Mouse (Mus musculus): ENCODE data around the gene Ick.
"Not testable (repeated sequence)": the region's sequence is repeated elsewhere in the genome, so short reads cannot be mapped to it uniquely, and the experiment has no call there.

Gene Ick

DNA sequence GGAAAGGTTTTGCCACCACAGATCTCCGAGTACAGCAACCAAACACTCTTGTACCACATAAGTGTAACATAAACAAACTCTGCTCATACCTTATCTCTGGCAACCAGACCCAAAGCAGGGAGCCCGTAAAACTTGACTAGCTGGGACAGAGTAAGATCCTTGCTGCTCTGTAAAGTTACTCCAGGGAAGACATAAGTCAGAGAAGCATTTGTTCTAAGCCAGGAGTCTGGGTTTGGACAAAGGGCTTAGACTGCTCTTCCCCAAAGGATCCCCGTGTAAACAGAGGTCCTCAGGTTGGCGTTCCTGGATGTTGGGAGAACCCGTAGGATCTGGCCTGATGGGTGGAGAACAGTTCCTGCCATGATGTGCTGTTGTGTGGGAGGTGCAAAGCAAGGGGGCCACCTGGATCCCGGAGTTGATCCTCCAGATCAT, 3.5 kb upstream of the Ick start:
- no peak for DNase-seq

DNA sequence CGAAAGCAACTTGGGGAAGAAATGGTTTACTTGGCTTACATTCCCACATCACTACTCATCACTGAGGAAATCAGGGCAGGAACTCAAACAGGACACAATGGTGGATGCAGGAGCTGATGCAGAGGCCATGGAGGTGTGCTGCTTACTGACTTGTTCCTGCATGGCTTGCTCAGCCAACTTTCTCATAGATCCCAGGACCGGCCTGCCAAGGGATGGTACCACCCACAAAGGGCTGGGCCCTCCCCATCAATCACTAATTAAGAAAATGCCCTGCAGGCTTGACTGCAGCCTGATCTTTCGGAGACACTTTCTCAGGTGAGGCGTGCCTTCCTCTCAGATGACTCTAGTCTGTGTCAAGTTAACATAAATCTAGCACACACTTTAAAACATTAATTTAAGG, 2.2 kb upstream of the Ick start:
- DNase-seq: no peak

DNA sequence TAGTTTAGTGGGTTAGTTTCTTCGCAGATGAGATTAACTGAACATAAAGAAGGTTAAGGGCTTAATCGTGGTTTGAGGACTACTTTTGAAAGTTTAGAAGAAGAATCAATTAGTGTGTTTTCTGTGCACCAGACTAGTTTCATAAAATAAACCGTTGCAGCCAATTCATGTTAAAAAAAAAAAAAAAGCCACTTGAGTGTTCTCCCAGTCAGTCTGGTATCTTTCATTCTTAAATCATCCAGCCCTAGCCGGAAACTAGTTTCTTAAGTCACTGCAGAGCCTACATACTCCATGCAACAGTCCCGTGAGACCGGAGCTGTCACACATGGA, 1.4 kb upstream of the Ick start:
- no peak for DNase-seq

DNA sequence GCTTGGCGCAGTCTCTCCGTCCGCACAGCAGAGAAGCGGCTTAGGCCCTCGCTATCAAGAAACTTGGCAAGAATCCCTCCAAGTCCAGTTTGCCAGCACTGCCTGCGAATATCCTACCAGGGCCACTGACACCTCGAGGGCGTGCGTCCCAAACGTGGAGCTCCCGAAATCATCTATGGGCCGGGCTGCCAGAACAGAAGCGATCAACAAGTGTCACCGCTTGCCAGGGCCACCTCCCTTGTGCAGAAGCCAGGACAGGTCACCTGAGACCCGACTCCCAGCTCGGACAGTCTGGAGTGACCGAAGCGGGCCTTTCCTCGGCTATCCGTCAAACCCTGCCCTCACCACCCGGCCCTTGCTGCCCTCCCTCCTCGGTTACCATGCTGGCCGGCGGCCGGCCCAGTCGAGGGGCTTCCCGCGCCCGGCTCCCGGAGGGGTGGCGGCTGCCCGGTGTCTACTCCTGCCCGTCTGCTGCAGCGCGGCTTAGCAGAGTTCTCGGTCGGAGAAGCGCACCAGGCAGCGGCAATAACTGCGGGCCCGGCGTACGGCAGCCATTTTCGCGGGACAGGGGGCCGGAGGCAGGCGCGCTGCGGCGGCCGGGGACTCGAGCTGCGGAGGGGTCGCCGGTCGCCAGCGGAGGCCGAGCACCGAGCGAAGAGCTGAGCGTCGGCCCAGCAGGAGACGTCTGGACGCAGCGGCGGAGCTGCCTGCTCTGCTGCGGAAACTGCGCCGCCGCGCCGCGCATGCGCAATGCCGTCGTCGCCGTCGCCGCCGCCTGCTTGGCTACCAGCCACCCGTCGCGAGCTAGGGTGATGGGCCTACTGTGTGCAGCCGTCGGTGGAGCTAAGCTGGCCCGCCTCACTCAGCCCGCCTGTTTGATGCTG, 838 bp upstream of the Ick start:
- DNase-seq: peak; percentile 91 to 92

DNA sequence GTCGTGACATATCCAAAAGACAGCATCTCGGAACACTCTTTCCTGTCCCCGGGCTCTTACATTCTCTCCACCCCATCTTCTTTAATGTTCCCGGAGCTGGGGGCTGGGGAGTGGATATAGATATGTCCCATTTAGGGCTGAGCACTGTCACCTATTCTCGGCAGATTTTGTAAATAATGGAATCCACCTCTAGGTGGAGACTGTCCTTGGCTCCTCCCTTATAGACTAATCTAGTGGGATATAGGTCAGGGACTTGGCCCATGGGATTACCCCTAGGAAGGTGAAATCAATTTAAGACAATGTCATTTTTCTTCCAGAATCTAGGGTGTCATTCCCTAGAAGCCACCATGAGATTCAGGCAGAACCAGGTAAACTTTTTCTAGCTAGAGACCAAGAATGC, 664 bp downstream of the Ick start:
- peak; percentile 35 to 57 for DNase-seq

DNA sequence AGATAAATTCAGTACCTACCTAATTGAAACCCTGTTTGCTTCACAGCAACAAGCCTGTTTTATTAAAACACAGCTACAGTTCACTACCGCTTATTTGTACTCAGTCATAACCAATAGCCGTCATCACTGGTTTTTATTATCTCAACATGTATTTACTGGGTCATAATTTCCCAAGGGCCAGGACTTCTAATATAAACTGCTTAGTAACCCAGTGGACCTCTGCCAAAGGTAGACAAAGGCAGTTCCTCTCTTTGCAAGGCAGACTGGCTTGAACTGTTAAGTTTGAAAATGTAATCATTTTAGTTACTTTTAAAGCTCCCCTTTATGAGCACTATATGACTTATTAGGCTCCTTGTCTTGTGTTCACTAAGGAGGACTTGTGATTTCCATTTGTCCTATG, 2.5 kb downstream of the Ick start:
- no peak for DNase-seq

DNA sequence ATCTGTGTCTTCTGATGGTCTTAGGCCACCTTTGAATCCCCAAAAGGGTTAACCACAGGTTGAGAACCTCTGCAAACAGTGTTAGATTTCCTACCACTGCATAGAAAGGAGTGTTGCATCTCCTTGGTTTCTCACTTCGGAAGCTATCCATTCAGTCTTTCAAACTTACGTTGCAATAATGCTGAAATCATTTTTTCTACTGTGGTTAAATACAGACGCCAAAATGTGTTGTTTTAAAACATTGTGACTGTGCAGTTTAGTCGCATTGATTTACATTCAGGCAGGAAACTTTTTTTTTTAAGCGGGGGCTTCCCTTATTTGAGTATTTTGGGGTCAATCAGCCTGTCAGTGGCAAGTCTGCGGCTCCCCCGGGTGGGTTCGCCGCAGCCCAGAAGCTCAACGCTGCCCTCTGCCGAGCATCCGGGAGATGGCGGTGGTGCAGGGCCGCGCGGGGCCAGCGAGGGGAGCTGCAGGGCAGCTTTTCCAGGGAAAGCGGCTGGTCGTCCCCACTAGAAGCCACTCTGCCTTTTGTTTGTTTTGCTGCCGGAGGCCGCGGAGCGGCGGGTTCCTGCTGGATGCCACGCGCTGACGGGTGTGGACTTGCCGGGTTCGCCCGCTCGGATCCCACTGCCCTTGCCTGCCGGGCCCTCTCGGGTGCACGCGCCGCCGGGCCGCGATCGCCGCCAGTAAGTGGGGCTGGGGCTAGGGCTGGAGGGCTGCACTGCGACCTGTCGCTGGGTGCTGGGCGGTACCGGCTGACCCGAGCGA, 4.0 kb downstream of the Ick start:
- peak; percentile 97 for DNase-seq

DNA sequence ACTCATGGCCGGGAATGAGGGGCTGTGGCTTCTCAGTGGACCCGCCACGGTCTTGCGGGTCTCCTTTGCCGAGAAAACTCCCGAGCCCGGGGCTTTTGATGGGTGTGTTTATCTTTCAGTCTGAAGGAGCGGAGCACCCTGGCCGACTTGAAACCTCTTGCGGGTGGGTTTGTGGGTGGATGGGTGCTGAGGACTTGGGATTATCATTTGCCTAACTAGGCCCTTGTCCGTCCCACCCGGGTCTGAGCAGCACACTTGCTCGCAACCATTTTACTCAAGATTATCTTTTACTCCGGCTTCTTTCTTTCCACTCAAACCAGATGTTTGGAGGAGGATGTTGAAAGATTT, 4.5 kb downstream of the Ick start:
- no peak for DNase-seq

DNA sequence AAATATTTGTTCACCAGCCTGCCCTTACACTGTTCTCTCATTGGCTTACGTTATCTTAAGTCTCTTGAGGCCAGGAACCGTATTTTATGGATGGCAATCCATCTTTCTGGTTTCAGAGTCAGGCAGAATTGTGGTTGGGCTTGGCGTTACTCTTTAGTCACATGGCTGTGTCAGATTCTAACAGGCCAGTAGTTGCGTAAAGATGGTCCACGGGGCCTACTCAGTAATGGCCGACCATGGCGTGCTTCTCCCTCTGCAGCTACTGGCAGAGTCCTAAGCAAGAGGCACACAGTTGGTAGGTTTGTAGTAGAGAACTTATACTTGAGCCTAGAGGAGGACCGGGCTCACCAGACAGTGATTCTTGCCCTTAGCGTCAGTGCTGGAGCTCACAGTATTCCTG, 6.8 kb downstream of the Ick start:
- no peak for DNase-seq

DNA sequence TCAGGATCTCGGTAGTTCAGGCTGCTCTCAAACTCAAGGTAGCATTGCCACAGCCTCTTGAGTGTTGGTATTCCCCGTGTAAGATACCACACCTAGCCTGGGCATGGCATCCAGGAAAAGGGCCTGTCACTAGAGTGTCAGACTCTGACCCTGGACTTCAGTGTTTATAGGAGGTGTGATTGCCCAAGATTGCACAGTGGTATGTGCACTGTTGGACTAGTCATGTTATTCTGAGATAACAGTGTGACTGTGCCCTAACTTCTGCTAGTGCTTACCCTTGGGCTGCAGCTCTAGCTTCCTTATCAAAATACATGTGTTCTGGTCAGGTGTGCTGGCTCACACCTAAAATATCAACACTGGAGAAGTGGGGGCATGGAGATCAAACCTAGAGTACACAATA, 8.7 kb downstream of the Ick start:
- DNase-seq: no peak

DNA sequence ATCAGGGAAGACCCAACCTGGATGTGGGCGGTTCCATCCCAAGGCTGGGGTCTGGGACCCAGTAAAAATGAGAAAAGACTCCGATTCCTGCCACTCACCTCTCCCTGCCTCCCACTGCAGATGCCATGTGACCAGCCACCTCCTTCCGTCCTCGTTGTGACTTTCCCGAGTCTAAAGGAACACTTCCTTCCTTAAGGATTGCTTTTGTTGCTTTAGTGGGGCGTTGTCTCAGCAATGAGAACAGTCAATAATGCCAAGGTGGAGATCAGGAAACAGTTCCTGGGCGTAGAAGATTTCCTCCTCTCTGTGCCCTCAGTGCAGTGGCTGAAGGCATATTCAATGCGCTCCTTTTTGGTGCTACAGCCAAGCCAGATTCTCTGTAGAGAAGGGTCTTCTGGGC, 12.4 kb downstream of the Ick start:
- no peak for DNase-seq

DNA sequence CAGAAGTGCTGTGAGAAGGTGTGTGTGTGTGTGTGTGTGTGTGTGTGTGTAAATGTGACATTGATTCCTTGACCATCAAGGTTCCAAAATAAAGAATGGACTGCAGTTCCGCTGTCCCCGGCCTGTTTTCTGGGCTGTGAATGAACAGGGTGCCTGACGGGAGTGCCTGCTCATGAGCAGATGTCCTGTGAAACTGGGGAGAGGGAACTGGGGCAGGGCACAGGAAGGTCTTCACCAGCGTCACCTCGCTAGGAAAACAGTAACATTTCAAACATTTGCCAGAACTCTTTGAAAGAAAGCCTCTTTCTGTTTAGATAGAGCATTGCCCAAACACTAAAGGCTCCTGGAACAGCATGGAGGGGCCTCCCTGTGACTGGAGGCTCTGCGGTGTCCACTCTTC, 13.0 kb downstream of the Ick start:
- no peak for DNase-seq

DNA sequence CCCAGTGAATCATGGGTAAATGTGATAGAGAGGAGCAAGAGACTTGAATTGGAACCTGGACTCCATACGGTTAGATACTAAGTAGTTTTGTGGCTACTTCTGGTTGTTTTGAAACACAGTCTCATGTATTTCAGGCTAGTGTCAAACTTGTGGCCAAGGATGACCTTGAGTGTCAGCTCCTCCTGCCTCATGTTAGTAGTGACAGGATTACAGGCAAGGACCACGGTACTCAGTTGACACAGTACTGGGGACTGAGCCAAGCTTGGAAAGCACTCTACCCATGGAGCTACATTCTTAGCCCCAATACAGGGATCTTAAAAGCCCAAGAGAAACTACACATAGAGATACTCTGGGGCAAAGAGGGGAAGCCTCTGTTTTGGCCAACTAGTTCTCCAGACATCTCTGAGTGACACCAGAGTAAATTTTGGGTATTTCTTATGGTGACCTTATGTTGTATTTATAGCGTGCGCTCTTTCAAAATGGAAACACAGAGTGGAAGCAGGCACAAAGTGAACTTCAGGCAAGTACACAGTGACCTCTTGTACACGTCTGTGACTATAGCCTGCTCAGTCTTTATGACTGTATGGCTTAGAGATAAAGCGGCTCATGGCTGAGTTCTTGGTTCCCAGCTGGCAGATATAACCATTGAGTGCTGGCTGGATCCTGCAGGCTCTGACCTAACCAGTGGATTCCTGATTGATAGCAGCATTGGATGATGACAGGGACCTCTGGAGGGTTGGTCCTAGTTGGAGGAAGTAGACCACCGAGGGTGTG, 14.1 kb downstream of the Ick start:
- DNase-seq: no peak

DNA sequence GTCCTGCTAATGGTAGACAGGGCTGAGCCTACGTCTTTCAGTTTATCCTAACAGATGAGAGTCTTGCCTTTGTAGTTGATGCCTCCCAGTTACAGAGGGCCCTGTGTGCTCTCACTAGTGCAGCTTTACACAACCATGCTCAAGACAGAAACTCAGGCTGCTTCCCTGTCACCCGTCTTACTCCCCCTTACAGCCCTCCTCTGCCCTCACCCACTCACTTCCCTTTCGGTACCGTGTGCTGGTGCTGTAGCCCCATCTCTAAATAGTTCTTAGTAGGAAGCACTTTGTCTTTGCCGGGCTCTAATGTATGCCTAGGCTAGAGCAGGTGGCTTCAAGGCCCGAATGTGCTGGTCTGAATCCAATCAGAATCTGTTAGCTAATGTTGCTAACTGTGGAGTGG, 15.3 kb downstream of the Ick start:
- no peak for DNase-seq

DNA sequence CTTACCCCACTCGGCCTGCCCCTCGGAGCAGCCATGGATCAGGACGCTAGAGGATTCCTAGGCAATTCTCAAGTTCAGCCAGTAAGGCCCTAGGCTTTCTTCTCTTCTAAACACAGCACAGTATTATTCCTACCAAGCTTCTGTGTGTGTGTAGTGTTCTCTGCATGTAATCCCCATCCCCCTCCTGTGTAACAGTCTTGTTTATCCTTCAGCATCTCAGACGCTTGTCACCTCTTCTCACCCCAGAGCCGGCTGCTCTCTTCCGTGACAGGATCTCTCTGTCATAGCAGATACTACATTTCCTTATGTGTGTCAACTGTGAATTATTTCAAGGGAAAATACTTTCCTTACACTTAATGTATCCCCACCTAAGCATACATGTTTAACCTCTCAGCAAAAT, 17.0 kb downstream of the Ick start:
- DNase-seq: no peak

DNA sequence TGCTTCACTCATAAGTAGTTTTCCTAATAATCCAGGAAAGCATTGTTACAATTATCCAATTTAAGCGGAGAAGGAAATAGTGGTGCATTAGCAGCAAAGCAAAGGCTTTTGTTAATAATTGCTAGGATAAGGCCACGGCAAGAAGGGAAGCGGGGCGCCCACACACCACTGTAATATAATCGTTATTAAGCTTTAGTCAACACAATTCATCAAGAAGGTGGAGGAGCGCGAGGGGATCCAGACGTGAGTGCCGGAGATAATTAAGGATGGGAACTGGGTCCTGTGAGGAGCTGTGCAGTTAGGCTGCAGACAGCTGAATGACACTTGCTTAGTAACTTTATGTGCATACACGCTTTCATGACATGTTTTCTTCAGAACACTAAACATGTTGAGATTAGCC, 17.7 kb downstream of the Ick start:
- no peak for DNase-seq

DNA sequence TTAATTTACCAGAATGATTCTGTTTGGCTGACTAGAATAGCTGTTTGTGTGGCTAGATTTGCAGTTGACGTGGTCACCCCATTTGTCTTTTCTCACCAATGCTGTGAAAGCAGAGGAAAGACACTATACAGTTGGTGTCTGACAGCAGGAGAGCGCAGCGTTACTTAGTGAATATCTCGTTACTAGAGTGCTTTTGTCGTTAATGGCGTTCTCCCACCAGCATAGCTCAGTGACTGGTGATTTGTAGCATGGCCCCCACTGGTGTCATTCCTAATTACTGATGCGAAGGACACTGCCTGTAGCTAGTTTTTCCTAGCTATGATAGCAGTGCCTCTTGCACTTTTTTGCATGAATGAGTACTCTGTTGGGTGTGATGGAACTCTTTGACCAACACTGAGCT, 26.7 kb downstream of the Ick start:
- DNase-seq: no peak

DNA sequence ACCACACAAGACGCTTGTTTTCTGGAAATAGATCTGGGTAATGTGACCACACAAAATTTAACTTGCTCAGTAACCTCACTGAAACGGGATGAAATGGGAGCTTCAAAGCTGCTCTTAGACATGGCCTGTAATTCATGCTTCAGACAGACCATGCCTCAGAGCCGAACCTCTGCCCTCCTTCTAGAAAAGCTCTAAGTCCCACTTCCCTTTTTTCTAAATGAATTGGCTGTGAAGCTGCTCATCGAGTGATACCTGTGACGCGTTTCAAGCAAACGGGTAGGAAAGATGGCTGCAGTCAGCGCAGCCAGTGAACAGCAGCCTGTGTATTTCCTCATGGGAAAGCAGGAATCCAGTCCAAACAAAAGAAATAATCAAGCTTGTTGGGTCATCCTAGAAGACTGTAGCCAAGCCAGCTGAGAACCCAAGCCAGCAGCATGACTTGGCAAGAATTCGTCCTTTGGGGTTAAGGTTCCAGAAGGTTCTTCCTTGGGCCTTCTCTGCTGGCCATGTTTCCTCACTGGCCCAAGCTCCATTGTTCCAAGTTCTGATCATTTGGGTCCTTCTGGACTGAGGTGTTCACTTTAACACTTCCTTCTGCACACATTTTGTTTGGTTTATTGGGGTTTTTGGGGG, 29.2 kb downstream of the Ick start:
- peak in 1 of 2 experiments; percentile 47 for DNase-seq

DNA sequence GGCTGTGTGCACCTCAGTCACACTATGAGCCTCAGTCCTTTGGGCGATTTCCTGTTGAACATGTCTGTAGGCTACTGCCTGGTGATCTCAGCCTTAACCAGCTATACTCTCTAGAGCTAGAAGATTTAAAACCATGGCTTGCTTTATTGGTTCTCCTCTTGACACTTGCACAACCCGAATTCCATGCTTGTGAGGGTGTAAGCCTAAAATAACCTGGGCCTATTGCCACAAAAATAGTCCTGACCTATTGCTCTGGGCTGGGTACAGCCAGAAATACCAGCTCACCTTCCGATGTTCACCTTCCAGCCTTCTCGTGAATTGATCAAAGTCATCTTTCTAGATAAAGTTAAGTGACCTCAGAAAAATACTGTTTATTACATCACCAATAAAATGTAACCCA, 30.5 kb downstream of the Ick start:
- no peak for DNase-seq

DNA sequence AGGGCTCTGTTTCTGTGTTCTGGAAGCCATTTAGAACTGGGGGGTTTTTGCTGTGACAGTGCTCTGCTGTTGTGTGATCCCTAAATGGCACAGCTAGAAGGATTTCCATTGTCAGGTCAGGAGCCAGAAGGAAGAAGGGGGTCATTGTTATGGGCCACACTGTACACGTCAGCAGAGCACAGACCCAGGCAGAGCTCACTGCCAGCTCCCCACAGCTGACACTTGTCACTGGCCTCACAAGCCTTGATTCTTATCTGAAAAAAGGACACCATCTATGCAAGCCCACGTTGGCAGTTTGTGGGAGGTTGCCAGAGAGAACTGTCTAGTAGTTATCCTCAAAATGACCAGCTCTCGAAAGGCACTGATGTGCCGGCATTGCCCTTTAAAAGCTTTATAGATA, 37.1 kb downstream of the Ick start:
- peak in 1 of 2 experiments; percentile 24 for DNase-seq

DNA sequence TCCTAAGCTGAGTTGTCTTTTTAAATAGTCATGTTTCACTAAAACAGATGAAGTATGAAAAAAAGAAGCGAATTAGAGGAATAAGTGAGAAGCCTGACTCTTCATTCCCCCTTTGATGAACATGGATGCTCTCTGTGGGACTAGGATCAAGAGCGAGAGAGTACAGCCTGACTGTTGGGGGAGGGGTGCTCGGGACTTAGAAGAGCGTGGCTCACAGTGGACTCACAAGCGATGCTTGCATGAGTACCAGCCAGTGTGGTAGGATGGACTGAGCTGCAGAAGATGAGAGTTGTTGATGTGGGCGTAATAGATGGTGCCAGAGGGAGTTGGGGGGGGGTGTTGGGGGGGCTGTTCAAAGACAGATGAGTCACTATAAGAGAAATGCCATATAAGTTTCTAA, 37.6 kb downstream of the Ick start:
- peak; percentile 24 to 30 for DNase-seq

DNA sequence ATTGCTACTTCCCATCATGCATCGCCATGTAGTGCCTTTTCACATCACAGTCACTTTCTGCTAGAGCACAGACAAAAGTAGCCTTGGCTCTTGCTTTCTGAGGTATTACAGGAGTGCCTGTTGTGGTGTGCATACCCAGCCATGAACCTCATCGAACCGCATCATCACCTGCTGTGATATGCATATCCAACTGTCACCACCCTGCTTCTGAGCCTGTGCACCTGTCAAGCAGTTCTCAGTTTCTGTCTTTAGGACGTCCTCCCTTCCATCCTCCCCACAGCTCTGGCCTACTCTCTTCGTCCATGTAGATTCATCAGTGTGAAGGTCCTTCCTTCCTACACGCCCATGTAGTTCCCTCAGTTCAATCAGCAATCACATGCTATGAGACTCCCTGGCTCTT, 39.2 kb downstream of the Ick start:
- DNase-seq: no peak

DNA sequence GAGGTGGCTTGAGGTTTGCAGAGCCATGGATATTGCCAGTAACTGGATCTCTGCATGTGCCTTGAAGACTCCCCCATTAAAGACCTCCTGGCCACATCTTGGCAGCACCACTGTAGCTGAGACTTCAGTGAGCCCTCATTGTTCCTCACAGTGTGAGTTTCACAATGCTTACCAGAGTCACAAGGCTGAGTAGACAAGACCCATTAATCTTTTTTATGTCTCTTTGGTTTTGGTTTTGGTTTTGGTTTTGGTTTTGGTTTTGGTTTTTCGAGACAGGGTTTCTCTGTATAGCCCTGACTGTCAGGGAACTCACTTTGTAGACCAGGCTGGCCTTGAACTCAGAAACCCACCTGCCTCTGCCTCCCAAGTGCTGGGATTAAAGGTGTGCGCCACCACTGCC, 40.8 kb downstream of the Ick start:
- DNase-seq: not testable (repeated sequence)

All from cerebellum, postnatal 10 days (tissue).